Mouse (Mus musculus): ENCODE data around the gene Spta1.

The Spta1 gene

DNA sequence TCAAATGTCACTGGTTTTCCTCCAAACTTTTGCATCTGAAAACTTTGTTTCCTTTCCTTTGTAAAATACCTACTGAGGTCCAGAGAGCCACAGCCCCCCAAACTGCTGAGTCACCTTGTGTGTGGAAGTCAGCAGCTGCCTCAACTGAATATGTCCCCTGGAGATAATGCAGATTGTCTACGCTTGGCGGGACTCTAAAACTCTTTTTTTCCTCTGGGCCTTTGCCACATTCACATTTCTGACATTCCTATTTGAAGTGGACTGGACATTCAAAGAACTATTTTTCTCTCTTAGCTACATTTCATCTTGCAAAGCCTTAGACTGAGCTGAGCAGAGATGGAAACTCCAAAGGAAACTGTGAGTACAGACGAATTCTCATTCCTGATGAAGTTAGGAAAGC lies at the start of gene Spta1:
Gene Spta1 (plus strand): TSS at position 172 of the 400 bp plus-strand sequence.
- DNase-seq = no peak

DNA sequence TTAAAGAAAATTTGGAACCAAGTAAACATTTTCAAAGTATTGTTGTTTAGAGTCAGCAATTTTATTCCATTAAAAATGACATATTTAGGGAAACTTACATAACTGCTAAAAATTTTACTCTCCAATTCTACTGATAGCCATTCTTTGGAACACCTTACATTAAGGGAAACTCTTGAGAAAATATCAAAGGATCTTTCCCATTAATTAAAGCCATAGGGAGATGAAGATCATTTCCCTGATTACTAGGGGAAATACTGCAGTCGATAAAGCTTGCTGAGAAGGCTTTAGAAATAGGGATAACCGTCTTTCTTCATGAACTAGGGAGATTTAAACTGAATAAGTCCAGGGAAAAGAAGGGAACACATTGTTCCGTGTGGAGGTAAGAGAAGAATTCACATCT lies 41.4 kb upstream of the Spta1 start, which contains the start of gene Olfr424:
Gene Olfr424 (plus strand): TSS at position 301 of the 400 bp plus-strand sequence.
- no peak for DNase-seq

DNA sequence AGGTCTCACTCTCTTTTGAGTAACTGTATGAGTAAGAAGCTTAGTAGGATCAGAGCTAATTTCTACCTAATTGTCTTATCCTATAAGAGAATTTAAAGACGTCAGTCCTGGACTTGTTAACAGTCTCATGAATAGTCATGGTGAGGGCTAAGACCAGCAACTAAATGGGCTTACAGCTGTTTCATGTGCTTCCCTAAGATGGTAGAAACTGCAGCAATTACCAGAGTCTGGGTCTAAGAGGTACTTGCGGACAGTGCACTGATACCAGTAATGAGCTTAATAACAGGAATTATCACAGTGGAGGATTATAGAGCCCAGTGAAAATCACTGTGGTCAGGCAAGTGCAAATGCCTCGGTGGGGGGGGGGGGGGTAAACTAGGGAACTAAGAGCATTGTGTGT lies 40.6 kb upstream of the Spta1 start:
- no peak for DNase-seq

DNA sequence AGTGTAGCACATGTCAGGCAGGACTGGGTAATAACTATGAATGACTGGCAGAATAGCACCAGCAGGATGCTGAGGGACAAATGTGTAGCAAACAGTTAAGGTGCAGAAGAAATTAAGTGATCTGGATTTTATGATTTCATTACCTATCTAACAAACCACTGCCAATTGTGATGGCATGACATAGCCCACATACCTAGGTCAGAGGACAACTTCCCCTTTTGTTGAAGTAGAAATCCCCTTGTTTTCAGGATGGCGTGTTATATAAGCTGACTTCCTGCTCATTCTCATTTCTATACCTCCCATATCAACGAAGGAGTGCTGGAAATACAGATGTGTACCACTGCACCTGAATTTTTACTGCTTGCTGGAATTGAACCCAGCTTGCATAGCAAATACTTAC lies 31.2 kb upstream of the Spta1 start:
- no peak for DNase-seq

DNA sequence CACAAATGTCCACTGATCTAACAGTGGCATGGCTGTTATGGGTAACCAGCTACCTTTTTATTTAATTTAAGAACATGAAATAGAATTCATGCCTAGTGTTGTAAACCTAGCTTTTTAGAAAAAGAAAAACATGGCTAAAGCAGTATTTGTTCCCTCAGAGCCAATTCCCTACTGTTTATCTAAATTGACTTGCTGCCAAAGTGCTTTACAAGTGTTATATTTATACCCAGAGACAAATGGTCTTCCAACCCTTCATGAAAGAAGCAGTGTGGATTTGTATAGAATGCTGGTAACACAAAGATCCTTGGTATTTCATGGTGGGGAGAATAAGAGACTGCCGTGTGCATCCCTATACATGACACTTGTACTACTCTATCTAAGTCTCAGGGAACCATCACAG lies 25.9 kb upstream of the Spta1 start:
- no peak for DNase-seq

DNA sequence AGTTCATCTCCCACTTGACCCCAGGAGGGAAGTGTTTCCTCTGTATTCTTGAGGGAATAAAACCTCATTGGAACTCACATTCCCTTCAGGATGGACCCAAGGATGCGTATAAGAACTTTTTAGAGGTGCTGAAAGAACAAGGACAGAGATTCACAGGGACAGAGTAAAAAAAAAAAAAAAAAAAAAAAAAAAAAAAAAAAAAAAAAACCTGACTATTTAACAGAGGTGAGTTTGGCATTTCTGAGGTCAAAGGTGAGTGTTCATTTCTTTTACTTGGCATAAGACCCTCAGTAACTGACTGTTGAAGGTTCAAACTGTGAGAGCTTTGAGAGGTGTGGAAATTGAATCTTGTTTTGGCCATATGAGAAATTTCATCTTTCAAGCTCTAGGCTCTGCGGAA lies 23.3 kb upstream of the Spta1 start:
- no peak for DNase-seq

DNA sequence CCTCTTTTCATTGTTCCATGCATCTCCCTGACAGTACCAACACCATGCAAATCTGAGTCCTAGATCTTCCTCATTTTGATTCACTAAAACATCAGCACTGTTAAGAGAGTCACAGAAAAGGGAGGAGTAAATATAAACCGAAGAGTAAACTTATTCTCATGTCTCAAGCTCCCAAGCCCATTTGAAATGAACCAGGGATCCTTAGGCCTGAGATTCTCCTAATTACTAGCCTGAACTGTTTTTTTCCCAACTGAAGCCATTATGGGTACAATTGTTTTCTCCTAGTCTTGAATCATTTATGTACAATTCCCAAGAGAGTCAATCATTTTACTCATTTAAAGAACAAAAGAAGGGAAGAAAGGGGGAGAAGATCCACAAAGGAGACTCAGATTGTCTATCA lies 17.2 kb upstream of the Spta1 start, which contains the start of gene Olfr420:
Gene Olfr420 (plus strand): TSS at position 301 of the 400 bp plus-strand sequence.
- DNase-seq = no peak

DNA sequence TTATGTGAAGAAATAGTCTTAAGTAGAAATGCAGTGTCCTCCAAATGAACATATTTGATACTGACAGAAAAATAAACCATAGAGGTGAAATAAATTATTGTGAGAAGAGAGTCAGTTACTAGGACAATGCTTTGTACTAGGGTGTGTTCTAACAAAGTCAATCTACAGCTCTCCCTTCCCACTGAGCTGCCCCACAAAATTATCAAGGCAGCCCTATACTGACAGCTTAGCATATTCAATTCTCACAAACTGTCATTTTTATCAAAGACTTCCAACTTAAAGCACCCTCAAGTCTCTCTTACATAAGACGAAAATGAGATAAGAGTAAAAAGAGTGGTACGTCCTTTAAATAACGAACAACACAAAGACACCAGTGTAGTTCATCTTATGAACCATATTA lies 15.0 kb upstream of the Spta1 start:
- no peak for DNase-seq

DNA sequence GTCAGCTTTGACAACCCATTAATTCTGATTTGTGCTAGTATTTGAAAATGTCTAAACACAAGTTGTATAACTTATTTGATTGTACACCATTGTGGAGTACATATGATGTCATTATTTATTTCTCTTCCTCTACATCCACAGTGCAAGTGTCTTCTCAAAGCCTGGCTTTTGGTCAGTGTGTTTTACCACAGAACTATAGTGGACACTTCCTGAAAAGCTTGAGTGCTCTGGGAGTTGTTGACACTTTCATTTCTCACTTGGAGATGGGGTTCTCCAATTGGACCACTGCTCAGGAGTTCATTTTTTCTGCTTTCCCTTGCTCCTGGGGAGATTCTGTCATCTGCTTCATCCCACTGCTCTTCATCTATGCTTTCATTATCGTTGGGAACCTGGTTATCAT lies 14.1 kb upstream of the Spta1 start:
- DNase-seq = no peak

DNA sequence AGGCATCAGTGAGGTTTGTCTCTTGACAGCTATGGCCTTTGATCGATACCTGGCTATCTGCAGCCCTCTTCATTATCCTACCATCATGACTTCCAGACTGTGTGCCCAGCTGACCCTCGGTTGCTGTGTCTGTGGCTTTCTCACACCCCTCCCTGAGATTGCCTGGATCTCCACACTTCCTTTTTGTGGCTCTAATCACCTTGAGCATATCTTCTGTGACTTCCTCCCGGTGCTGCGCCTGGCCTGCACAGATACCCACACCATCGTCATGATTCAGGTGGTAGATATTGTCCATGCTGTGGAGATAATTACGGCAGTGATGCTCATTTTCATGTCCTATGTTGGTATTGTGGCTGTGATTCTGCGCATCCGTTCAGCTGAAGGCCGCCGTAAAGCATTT lies 13.5 kb upstream of the Spta1 start:
- no peak for DNase-seq

DNA sequence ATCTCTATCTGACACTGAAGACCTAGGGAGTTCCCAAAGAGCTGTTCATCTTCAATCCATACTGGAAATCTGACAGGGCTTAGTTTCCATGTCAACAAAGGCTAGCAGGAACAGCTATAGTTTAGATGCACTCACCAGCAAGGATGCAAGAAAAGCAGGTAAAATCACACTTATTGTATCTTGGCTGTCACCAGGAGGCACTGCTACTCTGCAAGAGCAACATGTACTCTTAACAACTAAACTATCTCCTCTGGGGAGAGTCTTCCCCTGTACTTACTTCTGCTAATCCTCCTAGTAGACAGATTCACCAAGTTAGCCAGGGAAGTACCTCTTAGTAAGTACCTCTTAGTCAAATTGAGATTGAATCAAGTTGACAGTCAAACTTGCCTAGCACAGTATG lies 3.6 kb upstream of the Spta1 start:
- DNase-seq = no peak

DNA sequence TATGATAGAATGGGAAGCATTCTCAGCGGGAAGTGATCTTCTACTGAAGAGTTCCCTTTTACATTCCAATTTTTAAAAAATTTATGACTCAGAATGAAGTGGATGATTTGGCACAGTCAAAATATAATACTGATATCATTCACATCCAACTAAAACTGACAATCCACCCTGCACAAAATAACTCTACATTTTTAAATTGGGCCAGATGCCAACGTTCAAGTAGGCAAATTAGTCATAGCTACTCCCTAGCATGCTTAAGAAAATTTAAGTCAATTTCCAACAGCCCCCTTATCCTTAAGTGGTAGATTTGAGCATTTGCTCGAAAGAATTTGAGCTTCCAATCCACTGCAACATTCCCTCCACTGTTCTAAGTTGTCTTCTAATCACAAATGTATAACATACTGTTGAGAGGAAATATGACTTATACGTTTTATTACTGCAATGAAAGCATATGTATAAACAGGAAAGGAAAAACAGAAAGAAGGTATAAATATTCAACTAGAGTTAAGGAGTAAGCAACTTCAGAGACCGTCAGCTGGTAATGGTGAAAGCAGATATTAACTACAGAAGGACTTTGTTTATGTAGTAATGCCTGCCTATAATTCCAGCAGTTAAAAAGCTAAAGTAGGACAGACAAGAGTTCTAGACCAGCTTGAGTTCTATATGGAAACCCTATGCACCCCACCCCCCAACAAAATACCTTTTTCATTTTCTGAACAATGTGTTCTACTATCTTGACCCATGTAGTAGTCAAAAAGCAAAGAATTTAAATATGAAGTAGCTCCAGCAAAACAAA lies 1.7 kb upstream of the Spta1 start:
- DNase-seq = no peak

DNA sequence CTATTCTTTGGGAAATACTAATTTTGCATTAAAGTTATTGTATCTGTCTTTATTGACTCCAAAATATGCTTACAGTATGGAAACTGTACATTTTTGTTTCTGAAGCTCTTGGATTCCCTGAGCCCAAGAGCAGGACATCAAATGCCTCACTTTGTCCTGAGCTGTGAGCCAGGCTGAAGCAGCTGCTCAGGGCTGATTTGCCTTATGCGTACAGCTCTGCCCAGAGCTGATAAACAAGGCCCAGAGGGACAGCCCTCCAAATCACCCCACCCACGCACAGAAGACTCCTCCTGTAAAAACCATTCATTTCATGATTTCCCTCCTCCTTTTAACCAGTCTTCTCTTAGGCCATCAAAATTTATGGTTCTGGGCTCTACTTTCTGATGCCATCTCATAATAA lies 1.0 kb upstream of the Spta1 start:
- DNase-seq = no peak

DNA sequence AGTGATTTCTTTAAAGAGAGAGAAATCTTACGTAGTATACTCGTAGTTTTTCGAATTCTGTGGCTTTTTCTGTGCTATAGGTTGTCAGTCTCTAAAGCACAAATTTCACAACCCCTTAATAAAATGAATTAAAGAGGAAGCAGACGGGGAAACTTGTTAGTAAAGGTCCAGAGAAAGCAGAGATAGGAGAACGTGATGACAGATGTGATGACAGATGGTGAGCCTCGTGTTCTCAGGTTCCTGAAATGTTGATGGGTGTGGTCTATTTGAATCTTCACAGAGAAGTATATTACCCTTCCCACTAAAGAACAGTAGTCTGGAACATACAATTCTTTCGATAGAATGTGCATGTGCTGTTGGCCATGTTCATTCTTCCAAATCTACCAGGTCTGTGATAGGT lies 32.1 kb downstream of the Spta1 start:
- DNase-seq = no peak

DNA sequence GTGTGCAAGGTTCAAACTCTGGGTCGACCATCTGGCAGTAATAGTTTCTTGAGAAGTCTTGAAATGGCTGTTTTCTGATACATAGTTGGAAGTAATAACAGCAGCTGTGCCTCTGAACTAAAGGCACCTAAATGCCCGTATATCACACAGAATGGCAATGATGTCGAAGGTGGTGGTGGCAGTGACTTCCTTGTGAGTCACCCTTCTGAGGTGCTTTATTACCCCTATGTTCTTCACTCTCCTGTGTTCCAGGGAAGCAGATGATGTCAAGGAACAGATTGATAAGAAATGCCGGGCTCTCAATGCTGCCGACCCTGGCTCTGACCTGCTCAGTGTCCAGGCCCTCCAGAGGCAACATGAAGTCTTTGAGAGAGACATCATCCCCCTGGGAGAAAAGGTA lies 39.7 kb downstream of the Spta1 start:
- no peak for DNase-seq

DNA sequence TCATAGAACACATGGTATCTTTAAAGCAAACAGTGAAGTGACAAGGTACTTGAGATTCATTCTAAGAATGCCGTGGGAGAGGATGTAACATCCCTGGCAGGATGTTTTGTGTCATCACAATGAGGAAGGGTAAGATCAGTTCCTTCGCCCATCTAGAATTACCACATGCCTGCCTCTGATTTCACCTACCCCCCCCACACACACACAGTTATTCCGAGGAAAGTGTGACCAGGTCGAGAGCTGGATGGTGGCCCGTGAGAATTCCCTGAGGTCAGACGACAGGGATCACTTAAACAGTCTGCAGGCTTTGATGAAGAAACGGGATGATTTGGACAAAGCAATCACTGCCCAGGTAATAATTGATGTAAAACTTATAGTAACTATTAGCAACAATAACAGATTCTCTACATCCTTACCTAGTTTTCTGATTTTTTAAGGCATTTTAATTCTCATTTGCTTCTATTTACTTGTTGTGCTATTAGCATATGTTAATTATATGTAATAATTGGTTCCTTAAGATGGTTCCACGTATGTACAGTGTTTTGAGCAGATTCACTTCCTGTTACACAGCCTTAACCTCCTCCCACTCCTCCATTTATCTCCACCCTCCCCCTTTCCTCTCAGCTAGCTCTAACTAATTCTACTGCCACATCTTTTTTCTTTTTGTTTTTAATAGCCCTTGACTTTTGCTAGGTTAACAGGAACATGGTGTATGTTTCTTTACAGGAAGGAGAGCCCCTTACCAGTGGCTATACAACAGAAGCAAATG lies 42.9 kb downstream of the Spta1 start:
- DNase-seq = no peak

DNA sequence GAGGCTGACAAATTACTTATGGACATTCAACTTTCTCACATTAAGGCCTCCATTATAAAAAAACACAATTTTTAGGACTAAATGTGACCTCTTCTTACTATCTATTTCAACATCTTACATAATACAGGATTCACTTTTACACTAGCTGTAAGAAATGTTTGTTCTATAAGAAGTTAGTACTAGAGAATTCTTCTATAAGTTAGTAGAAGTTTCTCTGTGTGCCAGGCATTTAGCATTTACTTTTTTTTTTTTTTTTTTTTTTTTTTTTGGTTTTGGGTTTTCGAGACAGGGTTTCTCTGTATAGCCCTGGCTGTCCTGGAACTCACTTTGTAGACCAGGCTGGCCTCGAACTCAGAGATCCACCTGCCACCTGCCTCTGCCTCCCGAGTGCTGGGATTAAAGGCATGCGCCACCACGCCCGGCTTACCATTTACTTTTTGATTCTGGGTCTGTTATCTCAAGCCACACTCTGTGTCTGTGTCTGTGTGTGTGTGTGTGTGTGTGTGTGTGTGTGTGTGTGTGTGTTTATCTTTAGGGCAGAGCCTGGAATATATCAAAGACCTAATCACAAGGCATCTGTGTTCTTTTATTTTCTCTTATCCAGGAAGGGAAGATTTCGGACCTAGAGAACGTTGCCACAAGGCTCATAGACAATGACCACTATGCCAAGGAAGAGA lies 44.1 kb downstream of the Spta1 start:
- DNase-seq = no peak

DNA sequence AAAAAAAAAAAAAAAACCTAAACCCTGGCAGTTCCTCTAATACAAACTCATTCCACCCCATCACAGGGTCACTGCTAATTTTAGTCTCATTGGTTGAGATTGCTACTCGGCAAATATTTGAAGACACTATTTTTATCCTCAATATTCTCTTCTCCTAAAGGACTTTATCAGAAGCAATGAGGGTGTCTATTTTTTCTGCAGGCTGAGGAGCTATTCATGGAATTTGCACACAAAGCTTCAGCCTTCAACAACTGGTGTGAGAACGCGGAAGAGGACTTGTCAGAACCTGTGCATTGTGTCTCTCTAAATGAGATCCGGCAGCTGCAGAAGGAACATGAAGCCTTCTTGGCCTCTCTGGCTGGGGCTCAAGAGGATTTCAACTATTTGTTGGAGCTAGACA lies 67.3 kb downstream of the Spta1 start:
- DNase-seq = no peak

DNA sequence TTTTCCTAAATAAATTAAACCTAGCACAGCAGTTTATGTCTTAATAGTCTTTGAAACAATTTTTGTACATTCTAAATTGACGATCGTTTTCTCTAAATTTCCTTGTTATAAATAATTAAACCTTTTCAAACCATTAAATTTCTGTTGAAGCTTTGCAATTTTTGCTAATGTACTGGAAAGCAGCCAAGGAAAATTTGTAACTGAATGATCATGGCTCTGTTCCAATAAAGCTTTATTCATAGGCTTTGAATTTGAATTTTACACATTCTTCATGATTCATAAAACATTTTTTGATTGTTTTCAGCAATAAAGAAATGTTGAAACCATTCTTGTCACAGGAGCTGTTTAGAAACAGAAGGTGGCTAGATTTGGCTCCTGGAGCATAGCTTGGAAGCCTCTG lies 72.0 kb downstream of the Spta1 start:
- DNase-seq = no peak

DNA sequence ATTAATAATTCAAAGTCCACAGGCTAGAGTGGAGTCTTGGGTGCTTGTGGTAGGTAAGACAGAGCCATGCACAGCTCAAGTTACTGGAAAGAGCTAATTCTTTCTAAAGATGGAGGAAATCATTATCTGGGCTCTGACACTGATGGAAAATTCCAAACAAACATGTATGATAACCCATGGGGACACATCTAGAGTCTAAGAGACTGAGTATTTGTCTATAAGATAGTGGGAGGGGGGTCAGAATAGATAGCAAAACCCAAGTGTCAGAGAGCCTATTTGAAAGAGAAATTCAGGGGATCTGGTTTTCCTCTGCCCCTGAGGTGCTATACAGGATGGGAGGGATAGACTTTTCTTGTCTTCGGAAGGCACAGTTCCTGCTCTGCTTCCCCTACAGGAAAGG lies 73.5 kb downstream of the Spta1 start:
- DNase-seq = no peak

DNA sequence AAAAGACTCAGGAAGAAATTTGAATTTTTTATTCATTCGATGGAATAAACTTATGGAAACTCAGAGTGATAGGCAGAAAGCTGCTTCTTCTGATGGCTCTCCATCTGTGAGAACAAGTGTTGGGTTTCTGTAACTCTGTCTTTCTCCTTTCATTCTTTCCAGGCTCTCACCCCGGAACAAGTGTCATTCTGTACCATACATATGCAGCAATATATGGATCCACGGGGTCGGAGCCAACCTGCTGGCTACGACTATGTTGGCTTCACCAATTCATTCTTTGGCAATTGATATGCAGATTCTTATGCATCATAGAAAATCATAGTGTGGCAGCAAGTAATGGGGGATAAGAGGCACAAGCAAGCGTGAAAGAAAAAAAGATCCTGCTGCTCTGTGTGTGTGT lies 74.6 kb downstream of the Spta1 start:
- DNase-seq = no peak

DNA sequence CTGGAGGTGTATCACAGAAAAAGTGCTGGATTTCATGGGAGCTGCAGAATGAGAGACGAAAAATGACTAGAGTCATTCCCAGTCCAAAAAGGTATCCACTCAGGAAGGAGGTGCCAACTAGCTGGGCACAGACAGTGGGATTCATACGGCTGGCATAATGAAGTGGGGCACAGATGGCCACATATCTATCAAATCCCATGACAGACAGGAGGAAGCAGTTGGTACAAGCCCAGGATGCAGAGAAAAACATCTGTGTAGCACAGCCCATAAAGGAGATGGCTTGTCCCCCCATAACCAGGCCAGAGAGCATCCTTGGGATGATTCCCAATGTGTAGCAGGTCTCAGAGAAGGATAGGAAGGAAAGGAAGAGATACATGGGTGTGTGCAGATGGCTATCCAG lies 77.8 kb downstream of the Spta1 start:
- DNase-seq = no peak

DNA sequence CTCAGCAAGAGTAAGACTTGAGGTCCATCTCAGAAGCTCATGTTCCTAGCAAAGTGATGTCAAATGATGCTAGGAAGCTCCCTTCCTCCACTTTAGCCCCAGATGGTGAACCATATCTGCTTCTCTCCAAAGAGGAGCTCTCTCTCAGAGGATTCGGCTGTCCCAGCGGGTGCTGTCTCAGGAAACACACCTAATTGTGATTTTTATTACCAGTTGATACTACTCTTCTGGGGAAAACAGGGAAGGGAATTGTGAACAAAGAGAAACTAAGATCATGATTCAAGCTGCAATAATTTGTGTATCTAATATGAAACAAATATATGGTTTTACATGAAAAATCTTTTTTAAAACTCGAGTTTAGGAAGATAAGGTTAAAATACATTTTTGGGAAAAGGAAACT lies 79.4 kb downstream of the Spta1 start, which contains the start of gene Olfr419:
Gene Olfr419 (minus strand): TSS at position 101 of the 400 bp plus-strand sequence.
- no peak for DNase-seq

DNA sequence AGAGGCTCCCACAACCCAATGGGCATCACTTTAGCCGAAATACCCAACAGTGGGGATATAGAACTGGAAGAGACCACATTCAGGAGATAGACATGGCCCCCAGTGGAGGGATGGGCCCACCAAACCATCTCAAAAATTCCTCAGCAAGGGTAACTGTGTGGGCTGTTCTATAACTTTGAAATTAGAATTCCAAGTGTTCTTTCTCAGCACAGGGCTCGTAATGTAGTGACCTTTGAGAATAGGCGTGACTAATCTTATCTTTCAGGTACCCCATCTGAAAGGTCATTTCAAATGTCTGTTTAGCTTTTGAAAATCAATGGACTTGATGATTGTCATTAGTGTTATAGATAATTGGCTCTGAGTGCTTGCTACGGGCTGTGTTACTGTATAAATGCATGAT lies 95.2 kb downstream of the Spta1 start:
- no peak for DNase-seq
